Mouse (Mus musculus) thymus, adult 18-20 months (tissue): ENCODE results near the gene Btbd7.

Experiments used
- DNase-seq, 2 experiments: peaks; one replicate each; pipeline ENCODE4 v3.0.0; 2022; ENCODE audit warnings: mixed read lengths in 2 of 2

Gene Btbd7

GRCm38 (mm10) chr12:102878031-102878823 lies at the start of gene Btbd7:
Gene Btbd7, minus strand, starts transcription at chr12:102878471.
- DNase-seq: peak; percentile 96

- DNase-seq: no peak
Measured at GRCm38 (mm10) chr12:102916073-102916472, 37.8 kb upstream of the Btbd7 start.

GRCm38 (mm10) chr12:102908191-102908590 lies 29.9 kb upstream of the Btbd7 start:
- DNase-seq: no peak

- DNase-seq: no peak
Measured at GRCm38 (mm10) chr12:102899091-102899490, 20.8 kb upstream of the Btbd7 start, which contains the start of gene Cox8c. Gene Cox8c, plus strand, starts transcription at chr12:102899316.

GRCm38 (mm10) chr12:102888568-102888967 lies 10.3 kb upstream of the Btbd7 start:
- no peak for DNase-seq

GRCm38 (mm10) chr12:102887366-102887765 lies 9.1 kb upstream of the Btbd7 start:
- no peak for DNase-seq

- DNase-seq: peak in 1 of 2 experiments; percentile 8
Measured at GRCm38 (mm10) chr12:102885735-102886134, 7.5 kb upstream of the Btbd7 start.

GRCm38 (mm10) chr12:102878901-102879300 lies 630 bp upstream of the Btbd7 start:
- no peak for DNase-seq

- DNase-seq: peak; percentile 35 to 41
Measured at GRCm38 (mm10) chr12:102877301-102878030, 805 bp downstream of the Btbd7 start.

- DNase-seq: no peak
Measured at GRCm38 (mm10) chr12:102870527-102870926, 7.7 kb downstream of the Btbd7 start.

- DNase-seq: no peak
Measured at GRCm38 (mm10) chr12:102869802-102870201, 8.5 kb downstream of the Btbd7 start.

- no peak for DNase-seq
Measured at GRCm38 (mm10) chr12:102860806-102861205, 17.5 kb downstream of the Btbd7 start.

GRCm38 (mm10) chr12:102838271-102838670 lies 40.0 kb downstream of the Btbd7 start:
- DNase-seq: no peak

- no peak for DNase-seq
Measured at GRCm38 (mm10) chr12:102832746-102833300, 45.4 kb downstream of the Btbd7 start.

GRCm38 (mm10) chr12:102831888-102832287 lies 46.4 kb downstream of the Btbd7 start:
- DNase-seq: no peak

GRCm38 (mm10) chr12:102827119-102827518 lies 51.2 kb downstream of the Btbd7 start:
- no peak for DNase-seq

GRCm38 (mm10) chr12:102826399-102826798 lies 51.9 kb downstream of the Btbd7 start:
- no peak for DNase-seq

GRCm38 (mm10) chr12:102814858-102815257 lies 63.4 kb downstream of the Btbd7 start:
- DNase-seq: no peak

GRCm38 (mm10) chr12:102799528-102799927 lies 78.7 kb downstream of the Btbd7 start:
- DNase-seq: no peak

GRCm38 (mm10) chr12:102787927-102788326 lies 90.3 kb downstream of the Btbd7 start:
- DNase-seq: peak; percentile 60 to 80

GRCm38 (mm10) chr12:102785593-102785985 lies 92.7 kb downstream of the Btbd7 start:
- no peak for DNase-seq

- no peak for DNase-seq
Measured at GRCm38 (mm10) chr12:102784899-102785592, 93.2 kb downstream of the Btbd7 start.

GRCm38 (mm10) chr12:102782841-102783240 lies 95.4 kb downstream of the Btbd7 start:
- peak in 1 of 2 experiments; percentile 67 for DNase-seq
